Mouse (Mus musculus): ENCODE measurements around the gene Serpini2.
"Not testable (repeated sequence)": the region's sequence is repeated elsewhere in the genome, so short reads cannot be mapped to it uniquely, and the experiment has no call there.

The Serpini2 gene

GRCm38 (mm10) chr3:75269978-75270377 is at the start of gene Serpini2:
TSS of gene Serpini2 (minus strand) at chr3:75270078.
- DNase-seq (ENCODE audit: low read depth, low spot score): no peak

GRCm38 (mm10) chr3:75308861-75309260 is 39.0 kb upstream of the Serpini2 start:
- DNase-seq (ENCODE audit: low read depth, low spot score): no peak

DNA sequence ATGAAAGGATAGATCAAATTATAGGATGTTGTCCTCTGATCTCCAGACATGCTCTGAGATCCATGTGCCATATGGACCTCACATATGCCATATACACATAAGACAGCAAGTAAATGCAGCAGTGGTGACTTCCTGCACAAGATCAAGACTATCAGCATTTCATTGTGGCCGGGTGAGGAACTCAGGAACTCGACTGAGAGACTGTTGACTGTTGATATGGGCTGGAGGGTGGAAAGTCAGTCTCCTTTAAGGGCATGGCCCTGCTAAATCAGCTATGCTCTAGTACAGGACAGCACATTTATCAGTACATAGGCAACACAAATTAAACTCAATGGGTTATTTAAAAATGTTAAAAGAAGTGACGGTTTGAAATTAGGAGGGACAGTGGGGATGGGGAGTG is 38.4 kb upstream of the Serpini2 start:
- DNase-seq (ENCODE audit: low read depth, low spot score): no peak

DNA sequence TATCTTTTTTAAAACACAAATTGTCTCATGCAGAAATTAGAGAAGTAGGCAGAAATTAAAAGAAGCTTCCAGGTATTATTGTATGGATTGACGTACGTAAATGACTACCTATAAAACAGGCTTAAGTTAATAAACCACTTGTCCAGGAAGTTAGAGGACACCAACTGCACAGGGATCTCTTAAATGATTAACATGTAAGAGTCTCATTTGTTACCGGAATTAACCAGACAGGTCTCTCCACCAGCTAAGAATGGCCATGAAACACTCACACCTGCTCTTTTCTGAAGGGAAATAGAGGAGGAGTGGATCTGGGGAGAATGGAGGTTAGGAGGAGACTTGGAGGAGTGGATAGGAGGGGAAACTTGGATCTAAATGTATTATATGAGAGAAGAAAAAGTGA is 35.7 kb upstream of the Serpini2 start:
- no peak for DNase-seq (ENCODE audit: low read depth, low spot score)

- no peak for DNase-seq (ENCODE audit: low read depth, low spot score)
These were observed 34.7 kb upstream of the Serpini2 start for GRCm38 (mm10) chr3:75304621-75305020.

GRCm38 (mm10) chr3:75301072-75301471 is 31.2 kb upstream of the Serpini2 start:
- no peak for DNase-seq (ENCODE audit: low read depth, low spot score)

DNA sequence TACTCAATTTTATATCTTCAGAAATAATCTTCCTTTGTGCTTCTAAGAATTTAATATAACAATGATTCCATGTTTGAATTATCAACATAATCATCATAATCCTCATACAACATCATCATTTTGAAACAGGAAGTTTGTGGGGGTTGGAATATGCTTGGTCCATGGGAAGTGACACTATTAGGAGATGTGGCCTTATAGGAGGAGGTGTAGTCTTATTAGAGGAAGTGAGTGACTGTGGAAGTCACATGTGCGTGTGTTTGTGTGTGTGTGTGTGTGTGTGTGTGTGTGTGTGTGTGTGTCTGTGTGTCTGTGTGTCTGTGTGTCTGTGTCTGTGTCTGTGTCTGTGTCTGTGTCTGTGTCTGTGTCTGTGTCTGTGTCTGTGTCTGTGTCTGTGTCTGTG is 29.6 kb upstream of the Serpini2 start:
- not testable (repeated sequence) for DNase-seq (ENCODE audit: low read depth, low spot score)

DNA sequence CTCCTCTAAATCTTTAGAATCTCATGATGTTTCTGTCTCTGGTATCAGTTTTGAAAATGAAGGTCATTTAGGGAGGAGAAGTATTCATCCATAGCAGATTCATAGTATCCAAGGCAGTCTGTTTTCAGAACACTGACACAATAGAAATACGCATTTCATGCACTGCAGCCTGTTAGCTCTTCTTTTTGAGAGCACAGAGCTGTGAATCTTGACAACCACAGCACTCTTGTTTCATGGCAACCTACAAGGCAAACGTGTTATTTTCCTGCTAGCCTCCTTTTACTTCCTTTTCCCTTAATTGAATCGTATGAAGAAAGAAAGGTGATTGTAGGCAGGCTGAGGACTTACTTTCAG is 27.9 kb upstream of the Serpini2 start:
- DNase-seq (ENCODE audit: low read depth, low spot score): peak; percentile 4

DNA sequence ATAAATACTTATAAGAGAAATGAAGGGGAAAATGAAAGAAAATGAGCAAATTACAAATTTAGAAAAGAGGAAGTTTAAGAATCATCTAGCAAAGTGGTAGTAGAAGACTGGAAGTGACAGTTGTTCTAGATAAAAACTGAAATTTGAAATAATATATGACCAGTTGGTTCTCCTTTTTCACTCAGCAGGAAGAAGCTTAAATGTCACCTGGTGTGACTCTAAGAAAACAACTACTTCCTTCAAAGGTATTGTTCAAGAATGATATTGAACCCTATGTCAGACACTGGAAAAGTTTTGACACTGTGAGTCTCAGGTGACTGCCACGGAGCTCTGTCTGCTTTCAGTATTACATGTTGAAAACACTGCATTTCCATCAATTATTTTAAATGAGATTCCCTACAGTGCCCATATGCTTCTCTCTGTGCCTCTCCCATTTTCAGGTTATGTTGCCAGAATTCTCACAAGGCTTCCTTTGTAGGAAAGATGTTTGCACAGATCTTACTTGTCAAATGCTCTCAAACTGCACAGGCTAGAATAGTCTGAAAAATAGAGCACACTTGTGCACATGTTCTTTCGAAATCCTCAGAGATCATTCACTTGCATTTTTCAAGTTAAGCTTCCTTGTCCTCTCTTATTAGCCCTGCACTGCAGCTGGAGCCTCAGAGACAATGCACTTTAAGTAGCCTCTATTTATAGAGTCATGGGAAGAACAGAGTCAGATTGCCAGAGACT is 27.3 kb upstream of the Serpini2 start:
- DNase-seq (ENCODE audit: low read depth, low spot score): peak; percentile 43

GRCm38 (mm10) chr3:75293243-75293642 is 23.4 kb upstream of the Serpini2 start:
- no peak for DNase-seq (ENCODE audit: low read depth, low spot score)

GRCm38 (mm10) chr3:75277455-75277854 is 7.6 kb upstream of the Serpini2 start:
- no peak for DNase-seq (ENCODE audit: low read depth, low spot score)

DNA sequence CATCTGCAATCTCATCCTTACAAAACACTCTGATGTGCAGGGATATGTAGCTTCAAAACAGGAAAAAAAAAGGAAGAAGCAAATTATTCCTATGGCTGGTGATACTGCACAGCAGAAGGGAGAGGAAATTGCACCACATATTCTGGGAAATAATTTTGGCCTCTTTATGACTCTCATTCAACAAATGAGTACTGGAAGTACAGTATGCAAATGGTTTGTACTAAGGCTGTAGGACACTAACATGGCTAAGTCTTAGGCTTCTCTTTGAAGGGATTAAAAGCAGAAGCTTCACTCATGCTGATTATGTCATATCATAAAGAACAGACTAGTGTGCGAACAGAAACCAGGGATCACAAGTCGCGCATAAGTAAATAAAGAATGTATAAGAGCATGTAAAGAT is 6.6 kb upstream of the Serpini2 start:
- no peak for DNase-seq (ENCODE audit: low read depth, low spot score)

DNA sequence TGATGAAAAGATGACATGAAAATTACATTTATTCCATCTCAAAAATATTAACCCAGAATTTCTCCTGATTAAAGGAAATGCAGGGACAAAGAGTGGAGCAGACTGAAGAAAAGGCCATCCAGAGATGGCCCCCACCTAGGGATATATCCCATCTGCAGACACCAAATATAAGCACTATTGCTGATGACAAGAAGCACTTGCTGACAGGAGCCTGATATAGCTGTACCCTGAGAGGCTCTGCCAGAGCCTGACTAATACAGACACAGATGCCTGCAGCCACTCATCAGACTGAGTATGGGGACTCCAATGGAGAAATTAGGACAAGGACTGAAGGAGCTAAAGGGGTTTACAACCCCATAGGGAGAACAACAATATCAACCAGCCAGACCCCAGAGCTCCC is 5.2 kb upstream of the Serpini2 start:
- DNase-seq (ENCODE audit: low read depth, low spot score): no peak

GRCm38 (mm10) chr3:75259356-75259755 is 10.5 kb downstream of the Serpini2 start:
- peak; percentile 64 for DNase-seq (ENCODE audit: low read depth, low spot score)

- DNase-seq (ENCODE audit: low read depth, low spot score): no peak
These were observed 50.2 kb downstream of the Serpini2 start for GRCm38 (mm10) chr3:75219694-75220093.

DNA sequence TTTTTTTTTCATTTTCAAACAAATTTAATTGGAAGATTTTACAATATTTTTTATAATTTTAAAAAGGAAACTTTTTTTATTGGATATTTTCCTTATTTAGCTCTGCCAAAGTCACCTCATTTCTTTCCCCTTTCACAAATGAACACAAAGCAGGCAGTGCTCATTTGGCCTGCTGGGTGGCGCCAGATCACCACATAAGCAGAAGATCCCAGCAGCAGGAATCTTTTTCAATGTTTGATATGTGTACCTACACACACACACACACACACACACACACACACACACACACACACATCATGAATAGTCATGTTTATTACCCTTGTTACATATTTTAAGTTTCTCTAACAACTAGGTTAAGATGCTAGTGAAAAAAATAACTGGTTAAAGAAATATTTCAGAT is 50.7 kb downstream of the Serpini2 start:
- peak; percentile 13 for DNase-seq (ENCODE audit: low read depth, low spot score)

- peak; percentile 19 for DNase-seq (ENCODE audit: low read depth, low spot score)
These were observed 66.9 kb downstream of the Serpini2 start for GRCm38 (mm10) chr3:75202808-75203503.
